Mouse (Mus musculus): Measurements from ENCODE around the gene Rragd.
"Not testable (repeated sequence)": the region's sequence is repeated elsewhere in the genome, so short reads cannot be mapped to it uniquely, and the experiment has no call there.

Rragd gene

DNA sequence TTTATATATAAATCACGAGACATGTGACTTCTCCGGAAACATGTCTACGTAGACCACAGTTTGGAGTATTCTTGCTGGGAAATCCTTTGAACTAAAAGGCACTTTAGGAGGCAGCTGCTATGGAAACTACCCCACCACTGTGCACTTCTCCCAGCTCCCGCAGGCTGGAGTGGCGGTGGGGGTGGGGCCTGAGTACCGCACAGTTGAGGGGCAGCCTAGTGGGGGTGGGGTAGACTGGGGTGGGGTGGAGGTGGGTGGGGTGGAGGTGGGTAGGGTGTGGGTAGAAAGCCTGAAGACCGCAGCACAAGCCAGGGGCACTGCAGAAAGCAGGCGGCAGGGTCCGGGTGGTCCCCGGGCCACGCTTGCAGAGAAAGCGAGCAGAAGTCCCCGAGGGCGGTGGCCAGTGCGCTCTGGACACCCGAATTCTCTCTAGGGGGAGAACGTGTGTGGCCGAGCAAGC, at the start of gene Rragd:
Gene Rragd (plus strand): TSS at position 322 of the 460 bp plus-strand sequence.
- DNase-seq (ENCODE audit: low spot score), result no peak

DNA sequence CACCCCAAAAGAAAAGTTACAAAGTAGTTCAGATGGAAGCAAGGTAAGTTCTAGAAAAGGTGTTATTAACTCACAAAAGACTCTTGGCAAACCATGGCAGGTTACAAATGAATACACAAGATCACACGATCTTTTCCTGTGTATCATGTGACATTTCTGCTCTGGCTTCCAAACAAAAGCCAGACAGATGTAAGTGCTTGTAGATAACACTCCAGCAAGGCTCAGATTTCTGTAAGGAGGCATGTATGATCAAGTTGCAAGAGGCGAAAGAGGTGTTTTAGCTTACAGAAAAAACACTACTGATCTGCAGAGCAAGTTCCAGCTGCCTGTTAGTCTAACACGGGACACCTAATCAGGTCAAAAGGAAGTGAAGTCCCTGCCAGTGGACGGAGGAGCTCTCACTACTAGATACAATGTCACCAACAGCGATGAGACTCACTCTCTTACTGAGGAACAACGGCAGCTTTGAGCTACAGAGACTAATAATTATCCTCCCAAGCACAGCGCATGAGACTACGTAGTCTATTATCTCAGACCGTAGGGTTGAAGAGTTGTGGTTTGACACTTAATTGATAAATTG, 46.0 kb upstream of the Rragd start:
- DNase-seq (ENCODE audit: low spot score), result no peak

DNA sequence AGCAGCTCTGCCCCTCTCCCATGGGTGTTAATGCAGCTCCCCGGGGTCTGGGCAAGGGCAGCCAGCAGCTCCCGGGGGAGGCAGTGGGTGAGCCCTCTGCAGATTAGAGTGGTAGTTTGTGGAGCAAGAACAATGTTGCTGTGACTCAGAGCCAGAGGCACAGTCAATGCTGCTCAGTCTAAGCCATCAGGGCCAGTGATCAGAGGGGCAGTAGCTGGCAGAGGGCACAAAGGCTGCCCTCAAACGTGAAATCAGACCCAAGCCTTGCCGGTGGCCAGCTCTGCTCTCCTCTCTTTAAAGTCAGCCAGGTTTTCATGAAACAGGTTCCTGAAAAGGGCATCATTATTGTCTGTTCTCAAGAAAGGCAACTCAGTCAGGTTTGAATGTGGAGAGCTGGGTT, 43.3 kb upstream of the Rragd start:
- DNase-seq (ENCODE audit: low spot score), result no peak

DNA sequence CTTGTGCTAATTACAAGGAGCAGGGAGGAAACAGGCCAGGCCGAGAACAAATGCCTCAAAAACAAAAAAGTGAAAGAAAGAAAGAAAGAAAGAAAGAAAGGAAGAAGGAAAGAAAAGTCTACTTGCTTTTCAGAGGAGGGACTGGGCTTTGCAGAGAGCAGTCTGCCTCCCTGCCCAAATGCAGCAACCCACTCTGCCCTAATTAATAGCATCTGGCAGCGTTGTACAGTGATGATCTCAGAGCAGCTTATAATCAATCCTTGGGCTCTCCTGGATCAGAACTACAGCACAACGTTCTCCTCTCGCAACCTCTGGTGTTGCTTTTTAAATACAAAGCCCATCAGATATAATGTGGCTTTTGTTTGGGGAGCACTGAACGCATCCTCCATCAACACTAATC, 42.9 kb upstream of the Rragd start:
- no peak for DNase-seq (ENCODE audit: low spot score)

DNA sequence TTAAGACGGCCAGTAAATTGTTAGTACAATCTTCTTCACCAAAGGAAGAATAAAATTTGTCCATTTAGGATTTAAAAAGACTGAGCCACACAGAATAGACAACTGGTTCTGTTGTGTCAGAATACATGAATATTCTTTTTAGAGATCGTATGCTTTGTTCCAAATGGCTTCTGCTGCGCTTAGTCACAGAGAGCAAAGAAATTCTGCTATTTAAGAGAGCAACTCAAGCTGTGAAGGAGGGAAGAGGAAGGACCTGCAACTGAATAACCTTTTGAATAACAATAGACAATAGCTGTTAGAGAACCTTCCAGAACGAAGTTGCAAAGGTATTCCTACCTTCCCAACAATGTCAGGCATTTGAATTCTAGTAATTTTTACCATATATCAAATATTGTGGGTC, 41.9 kb upstream of the Rragd start:
- DNase-seq (ENCODE audit: low spot score), result no peak

DNA sequence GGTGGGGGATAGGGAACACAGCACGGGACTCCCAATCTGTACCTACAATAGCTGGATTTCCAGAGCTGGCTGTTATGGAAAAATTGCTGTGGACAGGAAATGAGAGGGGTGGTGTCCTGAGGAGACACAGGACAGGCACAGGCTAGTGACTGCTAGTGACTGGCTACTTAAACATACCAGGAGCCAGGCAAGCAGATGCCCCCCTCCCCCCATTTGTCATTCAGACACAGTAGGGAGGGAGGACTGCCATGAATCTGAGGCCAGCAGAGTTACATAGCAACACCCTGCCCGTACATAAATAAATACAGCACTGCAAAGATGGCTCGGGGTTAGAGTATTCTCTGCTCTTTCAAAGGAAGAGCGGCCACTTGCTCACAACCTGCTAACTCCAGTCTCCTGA, 35.2 kb upstream of the Rragd start:
- DNase-seq (ENCODE audit: low spot score), result no peak

DNA sequence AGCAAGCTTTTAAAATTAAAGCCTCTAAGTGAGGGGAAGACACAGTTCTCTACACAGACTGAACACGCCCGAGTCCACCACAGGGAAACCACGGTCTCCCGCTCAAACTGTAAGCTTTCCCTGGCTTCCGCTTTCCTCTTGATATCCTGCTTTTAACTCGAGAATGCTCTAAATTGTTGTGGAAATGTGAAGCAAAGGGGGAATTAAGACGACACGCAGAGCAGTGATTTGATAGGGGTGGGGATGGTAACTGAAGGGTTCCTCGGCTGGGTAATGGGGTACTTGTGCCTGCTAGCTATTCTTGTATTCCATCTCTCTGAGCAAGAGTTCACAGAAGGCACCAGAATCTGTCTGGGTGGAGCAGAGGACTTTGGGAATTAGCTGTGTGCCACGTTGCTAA, 34.1 kb upstream of the Rragd start:
- DNase-seq (ENCODE audit: low spot score), result no peak

DNA sequence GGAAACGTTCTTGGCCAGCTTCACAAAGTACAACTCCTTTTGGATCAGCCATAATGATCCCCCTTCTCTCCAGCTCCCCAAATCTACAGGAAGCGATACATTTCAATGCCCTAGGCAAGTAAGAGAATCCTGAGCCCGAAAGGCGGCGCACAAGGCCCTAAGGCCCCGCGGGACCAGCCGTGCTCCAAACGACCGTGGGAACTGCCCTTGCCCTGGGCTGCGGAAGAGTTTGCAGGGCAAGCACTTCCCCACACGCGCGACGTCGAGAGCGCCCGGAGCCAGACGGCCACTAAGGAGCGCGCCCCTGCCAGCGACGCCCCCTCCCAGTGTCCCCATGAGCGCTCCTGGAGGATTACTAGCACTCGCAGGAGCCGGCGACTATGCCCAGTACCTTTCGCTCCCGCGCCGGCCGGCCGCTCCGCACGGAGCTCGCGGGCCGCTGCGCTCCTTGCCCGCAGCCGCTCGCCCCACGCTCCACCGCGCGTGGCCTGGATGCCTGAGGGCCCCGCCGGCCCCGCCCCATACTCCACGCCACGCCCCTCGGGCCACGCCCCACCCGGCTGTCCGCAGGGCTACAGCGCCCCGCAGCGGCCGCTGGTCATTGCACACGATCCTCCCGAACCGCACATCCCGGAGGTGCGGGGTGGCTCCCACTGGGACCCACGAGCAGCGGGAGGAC, 32.3 kb upstream of the Rragd start, which contains the start of gene Ankrd6:
Gene Ankrd6 (minus strand): TSS at position 486 of the 679 bp plus-strand sequence.
- peak; percentile 69 for DNase-seq (ENCODE audit: low spot score)

DNA sequence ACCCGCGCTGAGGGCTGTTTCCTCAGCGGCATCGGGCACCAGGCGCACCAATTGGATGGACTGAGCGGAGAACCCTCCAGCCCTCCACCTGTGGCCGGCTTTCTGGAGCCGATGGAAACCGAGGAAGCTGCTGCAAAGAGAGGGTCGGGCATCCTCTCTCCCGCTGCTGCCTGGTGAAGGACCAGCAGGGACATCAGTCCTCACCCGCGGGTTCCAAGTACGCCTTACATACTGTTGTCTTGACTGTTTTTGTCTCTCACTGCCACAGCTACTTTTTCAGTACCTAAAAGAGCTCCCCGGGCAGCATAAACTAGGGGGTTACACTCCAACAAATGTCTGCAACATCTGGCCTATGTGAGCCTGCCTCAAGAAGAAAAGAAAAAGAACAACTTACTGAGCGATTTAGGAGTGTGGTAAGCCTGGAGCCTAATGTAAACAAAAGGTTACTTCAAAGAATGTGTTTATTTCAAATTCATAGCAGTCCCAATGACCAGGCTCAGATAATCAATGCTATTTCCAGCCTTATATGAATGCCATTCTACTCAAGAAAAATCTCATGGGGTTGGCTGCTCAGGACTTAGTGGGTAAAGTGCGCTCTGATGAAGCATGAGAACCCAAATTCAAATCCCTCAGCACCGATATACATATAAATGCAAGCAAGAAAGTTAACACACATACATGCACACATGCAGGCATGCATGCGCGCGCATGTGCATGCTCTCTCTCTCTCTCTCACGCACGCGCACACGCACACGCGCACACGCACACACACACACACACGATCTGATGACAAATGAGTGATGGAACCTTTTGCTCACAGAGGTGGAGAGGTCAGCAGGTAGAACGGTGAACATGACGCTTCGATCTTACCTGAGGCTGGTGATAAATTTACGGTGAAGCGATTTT, 31.5 kb upstream of the Rragd start:
- DNase-seq (ENCODE audit: low spot score), result no peak

DNA sequence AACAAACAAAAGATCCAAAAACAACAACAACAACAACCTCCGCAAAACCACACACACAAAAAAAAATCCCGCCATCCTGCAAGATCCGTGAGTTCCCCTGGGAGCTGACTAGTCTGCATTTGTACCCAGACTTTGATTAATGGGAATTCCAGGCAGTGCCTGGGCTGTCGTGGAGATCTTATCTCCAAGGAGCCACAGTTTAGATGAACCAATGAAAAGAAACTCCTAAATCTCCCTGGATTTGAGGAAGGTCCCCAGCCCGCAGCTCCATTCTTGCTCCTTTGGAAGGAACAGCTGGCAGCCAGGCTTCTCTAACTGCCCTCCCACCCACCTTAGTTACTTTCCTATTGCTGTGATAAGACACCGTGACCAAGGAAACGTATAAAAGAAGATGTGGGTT, 30.2 kb upstream of the Rragd start:
- DNase-seq (ENCODE audit: low spot score), result no peak

DNA sequence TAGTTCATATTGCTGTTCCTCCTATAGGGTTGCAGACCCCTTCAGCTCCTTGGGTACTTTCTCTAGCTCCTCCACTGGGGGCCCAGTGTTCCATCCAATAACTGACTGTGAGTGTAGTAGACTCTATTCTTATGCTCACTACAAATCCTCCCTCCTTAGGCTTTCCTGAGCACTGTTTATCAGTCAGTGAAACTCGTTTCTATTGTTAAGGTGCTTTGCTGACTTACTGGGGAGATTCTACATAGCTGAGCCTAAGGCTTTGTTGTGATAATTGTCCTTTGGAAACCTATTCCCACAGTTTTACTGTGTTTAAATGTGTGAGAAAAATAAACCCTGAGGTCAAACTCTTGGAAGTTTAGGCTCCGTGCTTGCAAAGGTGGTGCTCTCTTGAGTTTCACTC, 26.4 kb upstream of the Rragd start:
- no peak for DNase-seq (ENCODE audit: low spot score)

DNA sequence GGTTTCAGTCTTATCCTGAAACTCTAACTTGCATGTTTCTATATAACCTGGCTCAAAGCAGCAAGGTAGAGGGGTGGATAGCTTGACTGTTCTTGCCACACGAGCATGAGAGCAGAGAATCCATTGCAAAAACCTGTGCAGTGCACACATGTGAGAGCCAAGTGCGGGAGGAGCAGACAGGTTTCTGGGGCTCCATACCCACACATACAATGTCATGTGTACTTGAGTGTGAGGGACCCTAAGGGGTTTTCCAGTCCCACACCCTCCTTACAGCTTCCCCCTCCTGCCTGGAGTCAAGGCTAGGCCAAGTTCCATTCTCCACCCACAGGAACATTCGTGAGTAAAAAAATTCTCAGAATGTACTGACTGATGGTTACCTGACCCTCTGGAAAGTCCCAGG, 21.4 kb upstream of the Rragd start:
- no peak for DNase-seq (ENCODE audit: low spot score)

DNA sequence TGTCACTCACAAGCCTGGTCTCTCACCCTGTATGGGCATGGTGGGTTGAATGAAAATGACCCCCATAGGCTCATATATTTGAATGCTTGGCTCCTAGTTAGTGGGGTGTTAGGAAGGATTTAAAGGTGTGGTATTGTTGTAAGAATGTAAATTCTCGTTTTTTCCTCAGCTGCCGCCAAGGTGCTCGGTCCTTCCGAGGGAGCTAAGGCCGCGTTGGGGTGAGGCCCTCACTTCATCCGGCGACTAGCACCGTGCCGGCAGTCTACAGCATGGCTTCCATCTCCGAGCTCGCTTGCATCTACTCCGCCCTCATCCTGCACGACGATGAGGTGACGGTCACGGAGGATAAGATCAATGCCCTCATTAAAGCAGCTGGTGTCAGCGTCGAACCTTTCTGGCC, 18.2 kb upstream of the Rragd start:
- not testable (repeated sequence) for DNase-seq (ENCODE audit: low spot score)

DNA sequence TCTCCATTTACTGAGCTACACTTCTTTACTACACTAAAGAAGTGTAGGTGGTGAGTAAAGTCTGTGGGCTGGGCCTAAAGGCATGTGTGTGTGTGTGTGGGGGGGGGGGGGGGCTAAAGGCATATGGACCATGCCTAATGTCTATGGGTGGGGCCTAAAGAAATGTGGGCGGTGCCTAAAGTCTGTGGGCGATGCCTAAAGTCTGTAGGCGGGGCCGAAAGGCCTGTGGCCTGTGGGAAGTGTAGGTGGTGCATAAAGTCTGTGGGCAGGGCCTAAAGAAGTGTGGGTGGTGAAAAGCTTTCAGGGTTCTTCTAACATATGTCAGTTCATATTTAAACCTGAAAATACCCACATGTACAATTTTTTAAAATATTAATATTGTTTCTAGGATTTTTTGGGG, 5.5 kb upstream of the Rragd start:
- no peak for DNase-seq (ENCODE audit: low spot score)

DNA sequence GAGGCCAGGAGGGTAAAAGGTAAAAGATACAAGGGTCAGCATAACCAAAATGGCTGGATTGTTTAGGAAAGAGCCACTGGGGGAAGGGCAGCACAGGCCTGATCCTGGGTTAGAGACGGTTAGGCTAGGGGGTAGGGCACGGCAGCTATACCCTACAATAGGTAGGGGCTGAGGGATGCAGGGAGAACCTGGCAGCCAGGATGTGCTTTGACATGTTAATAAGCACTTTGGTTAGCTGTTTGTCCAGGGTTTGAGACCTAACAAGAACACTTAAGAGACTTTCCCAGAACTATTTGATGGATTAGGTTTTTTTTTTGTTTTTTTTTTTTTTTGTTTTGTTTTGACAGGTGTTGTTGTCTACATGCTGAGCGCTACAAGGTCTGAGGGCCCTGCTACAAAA, 2.8 kb upstream of the Rragd start:
- DNase-seq (ENCODE audit: low spot score), result no peak

DNA sequence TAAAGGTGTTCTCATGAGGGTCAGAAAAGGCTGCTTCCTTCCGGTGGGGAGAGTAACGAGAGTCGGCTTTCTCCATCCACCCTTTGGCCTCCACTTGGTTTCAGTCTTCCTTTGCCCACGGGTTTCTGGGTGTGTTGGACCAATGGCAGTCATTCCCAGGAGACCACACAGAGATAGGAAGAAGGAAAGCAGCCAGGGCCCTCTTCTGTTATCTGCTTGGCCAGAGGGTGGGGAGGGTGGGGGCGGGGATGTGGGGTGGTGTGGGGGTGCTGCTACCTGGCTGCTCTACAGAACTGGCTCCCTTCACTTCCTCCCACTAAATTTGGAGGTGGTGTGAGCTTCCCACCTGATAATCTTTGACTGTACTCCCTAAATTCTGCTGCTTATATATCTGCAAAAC, 1.2 kb upstream of the Rragd start:
- no peak for DNase-seq (ENCODE audit: low spot score)

DNA sequence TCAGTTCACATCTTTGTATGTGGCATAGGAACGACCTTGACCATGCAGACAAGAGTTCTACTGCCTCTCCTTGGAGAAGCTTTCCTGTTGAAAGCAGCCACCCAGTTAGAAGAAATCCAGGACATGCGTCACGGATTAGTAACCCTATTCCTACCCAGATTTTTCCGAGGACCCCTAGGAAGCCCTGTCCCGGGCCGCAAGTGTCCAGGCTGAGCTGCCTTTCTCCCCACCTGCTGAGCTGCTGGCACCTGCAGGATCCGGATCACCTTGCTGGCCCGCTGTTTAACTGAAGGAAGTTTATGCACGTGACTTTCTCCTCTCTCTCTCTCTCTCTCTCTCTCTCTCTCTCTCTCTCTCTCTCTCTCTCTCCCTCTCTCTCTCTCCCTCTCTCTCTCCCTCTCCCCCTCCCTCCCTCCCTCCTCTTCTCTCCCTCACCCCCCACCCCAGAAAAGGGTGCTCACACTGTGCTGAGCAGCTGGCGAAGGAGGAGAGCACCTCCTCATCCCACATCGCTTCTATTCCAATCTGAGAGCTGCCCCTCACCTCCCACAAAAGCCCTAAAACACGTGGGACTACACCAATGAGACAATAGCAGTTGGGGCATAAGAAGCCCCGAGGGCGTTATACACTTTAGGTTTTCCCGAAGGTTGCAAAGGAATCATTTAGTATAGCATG, 659 bp upstream of the Rragd start:
- DNase-seq (ENCODE audit: low spot score), result no peak

DNA sequence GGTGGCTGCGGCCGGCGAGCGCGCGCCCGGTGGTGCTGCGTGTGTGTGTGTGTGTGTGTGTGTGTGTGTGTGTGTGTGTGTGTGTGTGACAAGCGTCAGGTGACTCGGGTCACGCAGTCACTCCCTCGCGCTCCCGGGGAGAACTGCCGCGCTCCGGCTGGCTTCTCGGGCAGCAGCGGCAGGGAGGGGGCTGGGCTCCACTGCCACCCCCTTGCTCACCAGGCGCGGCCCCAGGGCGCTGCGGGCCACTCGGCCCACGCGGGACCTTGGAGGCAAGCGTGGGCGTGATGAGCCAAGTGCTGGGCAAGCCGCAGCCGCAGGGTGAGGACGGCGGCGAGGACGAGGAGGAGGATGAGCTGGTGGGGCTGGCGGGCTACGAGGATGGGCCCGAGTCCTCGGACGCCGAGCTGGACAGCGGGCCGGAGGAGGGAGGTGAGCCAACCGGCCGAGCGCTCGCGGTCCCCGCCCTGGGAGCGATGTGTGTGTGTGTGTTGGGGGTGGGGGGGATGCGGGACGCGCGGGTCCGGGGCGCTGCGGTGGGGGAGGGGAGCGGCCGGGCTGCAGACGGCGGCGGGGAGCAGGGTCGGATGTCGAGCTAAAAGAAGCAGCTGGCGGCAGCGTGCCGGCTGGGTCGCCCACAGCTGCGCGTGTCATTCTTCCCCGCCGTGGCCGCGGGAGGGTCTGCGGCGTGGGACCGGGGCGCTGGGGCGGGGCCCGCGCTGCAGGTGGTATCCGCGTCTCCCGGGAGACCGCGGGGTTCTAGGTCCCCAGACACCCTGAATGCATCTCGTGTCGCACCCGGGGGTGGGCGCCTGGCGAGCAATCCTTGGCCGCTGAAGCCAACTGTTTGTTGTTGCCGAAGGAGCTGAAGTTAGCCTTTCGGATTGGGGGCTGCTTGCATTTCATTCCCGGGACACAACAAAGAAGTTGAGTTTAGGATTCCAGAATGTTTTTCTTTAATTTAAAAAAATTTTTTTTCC, 629 bp downstream of the Rragd start:
- DNase-seq (ENCODE audit: low spot score), result no peak

DNA sequence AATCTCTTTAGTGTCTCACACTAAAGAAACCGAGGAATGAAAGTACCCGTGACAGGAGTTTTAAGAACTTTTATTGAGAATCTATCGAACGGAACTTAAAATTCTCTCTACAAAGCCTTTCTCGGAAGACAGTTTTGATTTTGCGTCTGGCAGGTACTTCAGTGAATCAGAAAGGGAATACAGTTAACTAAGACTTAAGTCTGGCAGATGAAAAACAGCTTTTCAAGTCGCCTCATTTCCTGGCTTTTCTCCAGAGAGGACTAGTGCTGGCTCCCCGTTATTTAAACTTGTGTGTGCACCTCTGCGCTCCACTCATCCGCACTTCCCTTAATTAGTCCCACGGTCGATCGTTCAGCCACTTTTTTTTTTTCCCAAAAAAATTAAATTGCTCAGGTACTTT, 1.4 kb downstream of the Rragd start:
- no peak for DNase-seq (ENCODE audit: low spot score)

DNA sequence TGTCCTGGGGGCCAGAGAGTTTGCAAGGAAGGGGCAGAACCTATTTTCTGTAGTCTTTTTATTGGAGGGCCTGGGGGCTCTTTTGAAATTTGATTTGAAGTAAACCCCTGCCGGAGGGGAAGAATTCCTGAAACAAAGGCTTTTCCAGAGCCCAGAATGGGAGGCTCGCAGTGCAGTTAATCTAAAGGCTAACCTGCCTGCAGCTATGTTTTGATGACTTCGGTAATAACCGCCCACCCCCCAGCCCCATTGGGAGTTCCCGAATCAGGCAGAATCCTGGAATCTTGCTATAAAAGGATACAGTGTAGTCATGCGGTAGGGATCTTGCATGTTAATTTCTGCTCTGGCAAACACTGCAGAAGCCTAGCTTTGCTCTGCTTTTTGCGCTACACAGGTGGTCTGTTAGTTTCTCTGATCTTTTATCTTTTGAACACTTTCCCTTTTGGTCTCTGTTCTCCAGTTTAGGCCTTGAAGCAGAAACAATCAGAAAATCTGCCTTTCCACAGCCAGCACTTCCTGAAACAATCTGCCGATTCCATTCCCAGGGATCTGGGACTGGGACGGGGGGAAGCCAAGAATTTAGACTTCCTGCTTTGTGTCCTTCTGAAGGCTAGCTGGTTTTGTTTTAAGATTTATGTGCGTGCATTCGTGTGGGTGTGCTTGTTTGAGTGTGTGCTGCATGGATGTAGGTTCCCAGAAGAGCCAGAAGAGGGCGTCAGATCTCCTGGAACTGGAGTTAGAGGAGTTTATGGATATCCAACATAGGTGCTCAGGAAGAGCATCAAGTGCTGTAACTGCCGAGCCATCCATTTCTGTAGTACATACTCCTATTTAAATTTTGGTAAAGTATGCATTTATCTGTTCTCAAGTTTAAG, 2.2 kb downstream of the Rragd start:
- DNase-seq (ENCODE audit: low spot score), result no peak
